Mouse (Mus musculus): Measurements from ENCODE around the gene BC035044. TPM values are rescaled to one million over a fixed set of nuclear protein-coding genes. Genes with fewer than 3 reads are reported as not detected.
A peak's percentile ranks its signal among the peaks of the same experiment; 100 is the strongest.

BC035044 gene
- polyA plus RNA-seq, 1 experiment from 2014 or later, result 0.60 TPM

DNA sequence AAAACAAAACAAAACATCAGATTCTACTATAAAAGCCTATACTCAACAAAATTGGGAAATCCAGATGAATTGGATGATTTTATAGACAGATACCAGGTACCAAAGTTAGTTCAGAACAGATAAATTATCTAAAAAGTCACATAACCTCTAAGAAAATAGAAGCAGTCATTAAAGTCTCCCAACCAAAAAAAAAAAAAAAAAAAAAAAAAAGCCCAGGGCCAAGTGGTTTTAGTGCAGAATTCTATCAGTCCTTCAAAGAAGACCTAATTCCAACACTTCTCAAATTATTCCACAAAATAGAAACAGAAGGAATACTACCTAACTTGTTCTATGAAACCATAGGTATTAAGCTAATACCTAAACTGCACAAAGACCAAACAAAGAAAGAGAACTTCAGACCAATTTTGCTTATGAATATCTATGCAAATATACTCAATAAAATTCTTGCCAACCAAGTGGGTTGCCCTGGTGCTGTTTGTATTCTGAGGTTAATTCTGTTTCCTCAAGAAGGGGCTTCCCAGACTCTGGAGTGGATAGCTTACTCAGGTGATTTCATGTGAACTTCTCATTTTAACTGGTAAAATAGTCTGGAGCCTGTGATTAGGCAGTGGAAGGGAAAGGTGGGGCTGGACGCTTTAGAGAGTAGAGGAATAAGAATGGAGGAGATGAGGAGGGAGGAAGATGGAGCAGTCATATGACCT lies 18.9 kb downstream of the BC035044 start:
- Histone ChIP-seq H3K36me3 (no peaks in the 10 kb centered on the region), H3K9me3 (0 out of 2 replicates have a peak, but pooled peaks cover 4% of the 10 kb centered on the region), H3K27me3 (replicated peaks) (no peaks in the 10 kb centered on the region), H3K9ac (no peak overlapping the region), H3K27ac (replicated peaks) (no peak overlapping the region), H3K4me1 (0 out of 2 replicates have a peak, but pooled peaks cover 4% of the 10 kb centered on the region), H3K4me3 (no peak overlapping the region), H3K4me2 (no peak overlapping the region)
- WGBS, result 74% methylated on average over 1 of the region's 1 CpGs
- no peak for ATAC-seq (ENCODE audit: extremely low read depth, insufficient number of reproducible peaks, low FRiP score, low TSS enrichment)

DNA sequence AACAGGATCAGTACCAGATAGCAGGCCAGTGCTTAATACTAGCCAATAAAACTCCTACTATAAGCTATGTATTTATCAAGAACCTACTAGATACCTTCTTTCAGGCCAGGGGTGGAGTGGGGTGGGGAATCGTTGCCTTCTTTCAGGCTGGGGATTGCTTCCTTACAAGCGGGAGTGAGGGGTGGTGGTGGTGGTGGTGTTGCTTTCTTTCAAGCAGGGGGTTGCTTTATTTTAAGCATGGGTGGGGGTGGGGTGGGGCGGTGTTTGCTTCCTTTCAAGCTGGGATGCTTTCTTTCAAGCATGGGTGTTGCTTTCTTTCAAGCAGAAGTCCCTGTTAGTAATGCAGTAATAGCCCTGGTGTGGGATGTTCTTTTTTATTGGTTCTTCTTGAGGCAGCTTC lies 22.1 kb downstream of the BC035044 start:
- WGBS, result 20% methylated on average over 3 of the region's 3 CpGs
- Histone ChIP-seq H3K27ac (replicated peaks) (no peak overlapping the region), H3K9me3 (no peaks in the 10 kb centered on the region), H3K4me1 (0 out of 2 replicates have a peak, but pooled peaks cover 4% of the 10 kb centered on the region), H3K4me2 (no peak overlapping the region), H3K4me3 (no peak overlapping the region), H3K36me3 (no peaks in the 10 kb centered on the region), H3K27me3 (replicated peaks) (no peaks in the 10 kb centered on the region), H3K9ac (no peak overlapping the region)
- no peak for ATAC-seq (ENCODE audit: extremely low read depth, insufficient number of reproducible peaks, low FRiP score, low TSS enrichment)

DNA sequence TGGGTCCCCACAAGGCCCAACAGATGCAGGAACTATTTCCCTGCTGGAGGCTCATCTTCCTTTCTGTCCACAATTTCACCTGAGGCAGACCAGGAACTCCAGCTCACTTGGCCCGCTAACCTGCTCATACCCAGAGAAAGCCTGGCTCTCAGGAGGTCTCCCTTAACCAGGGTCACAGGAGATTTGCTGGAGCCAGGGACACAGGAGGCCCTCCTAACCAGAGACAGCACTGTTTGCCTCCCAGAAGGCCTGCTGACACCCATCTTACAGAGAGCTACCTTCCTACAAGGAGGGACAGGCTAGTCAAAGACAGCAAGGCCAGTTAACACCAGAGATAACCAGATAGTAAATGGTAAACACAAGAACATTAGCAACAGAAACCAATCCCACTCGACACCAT lies 33.0 kb downstream of the BC035044 start:
- no peak for ATAC-seq (ENCODE audit: extremely low read depth, insufficient number of reproducible peaks, low FRiP score, low TSS enrichment)
- 66% methylated on average over 2 of the region's 2 CpGs for WGBS
- Histone ChIP-seq H3K4me1 (peaks cover 4% of the 10 kb centered on the region; the same call in 1 of the 2 replicates), H3K27ac (replicated peaks) (no peak overlapping the region), H3K9ac (no peak overlapping the region), H3K9me3 (no peaks in the 10 kb centered on the region), H3K4me2 (no peak overlapping the region), H3K27me3 (replicated peaks) (no peaks in the 10 kb centered on the region; the same call in 1 of the 2 replicates), H3K4me3 (no peak overlapping the region), H3K36me3 (no peaks in the 10 kb centered on the region)

DNA sequence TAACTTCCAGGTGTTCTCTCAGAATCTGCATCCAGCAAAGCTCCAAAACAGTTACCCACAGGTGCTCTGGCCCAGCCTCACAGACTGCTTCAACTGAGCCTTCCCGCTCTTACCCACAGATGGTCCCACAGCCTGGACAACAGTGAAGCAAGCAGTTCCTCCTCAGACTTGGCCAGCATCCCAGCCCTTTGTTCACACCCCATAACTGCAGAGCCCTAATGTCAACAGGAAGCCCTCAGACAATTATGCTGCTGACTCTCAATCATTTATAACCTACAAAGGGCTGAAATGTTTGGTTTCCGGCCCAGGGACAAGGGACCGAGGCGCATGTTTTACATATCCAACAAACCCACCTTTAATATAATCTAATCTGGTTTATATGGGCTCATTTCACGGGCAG lies 34.7 kb downstream of the BC035044 start:
- 44% methylated on average over 5 of the region's 5 CpGs for WGBS
- H3K4me3 ChIP-seq, result no peak overlapping the region
- H3K9me3 ChIP-seq, result no peaks in the 10 kb centered on the region
- ATAC-seq (ENCODE audit: extremely low read depth, insufficient number of reproducible peaks, low FRiP score, low TSS enrichment), result no peak
- H3K27me3 ChIP-seq (replicated peaks), result no peaks in the 10 kb centered on the region; the same call in 1 of the 2 replicates
- H3K4me2 ChIP-seq, result no peak overlapping the region
- 0 out of 2 replicates have a peak overlapping the region, but pooled peaks have one; percentile 16 for H3K27ac ChIP-seq (replicated peaks)
- H3K9ac ChIP-seq, result no peak overlapping the region
- H3K36me3 ChIP-seq, result no peaks in the 10 kb centered on the region
- peaks cover 8% of the 10 kb centered on the region for H3K4me1 ChIP-seq

GRCm38 (mm10) chr6:128855477-128855876 lies 35.4 kb downstream of the BC035044 start:
- no peaks in the 10 kb centered on the region; the same call in 1 of the 2 replicates for H3K27me3 ChIP-seq (replicated peaks)
- H3K4me3 ChIP-seq, result no peak overlapping the region
- ATAC-seq (ENCODE audit: extremely low read depth, insufficient number of reproducible peaks, low FRiP score, low TSS enrichment), result no peak
- whole genome bisulfite sequencing, result 73% methylated on average over 1 of the region's 1 CpGs
- no peak overlapping the region for H3K27ac ChIP-seq (replicated peaks)
- no peaks in the 10 kb centered on the region for H3K36me3 ChIP-seq
- no peak overlapping the region for H3K4me2 ChIP-seq
- H3K9ac ChIP-seq, result no peak overlapping the region
- no peaks in the 10 kb centered on the region for H3K9me3 ChIP-seq
- H3K4me1 ChIP-seq, result peaks cover 13% of the 10 kb centered on the region

DNA sequence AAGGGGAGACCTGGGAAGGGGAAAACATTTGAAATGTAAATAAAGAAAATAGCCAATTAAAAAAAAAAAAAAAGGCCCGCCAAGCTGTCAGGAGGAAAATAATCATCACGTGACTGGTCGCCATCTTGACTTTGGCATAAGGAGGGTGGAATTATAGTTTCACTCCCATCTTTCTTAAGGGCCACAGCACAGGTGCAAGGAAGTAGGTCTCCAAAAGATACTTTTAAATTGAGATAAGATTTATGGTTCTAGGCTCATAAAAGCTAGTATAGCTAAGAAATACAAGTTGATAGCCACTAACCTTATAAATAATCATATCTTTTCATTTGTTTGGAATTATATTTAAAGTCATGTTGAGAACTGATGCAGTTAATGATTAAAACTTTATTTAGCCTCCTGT lies 36.0 kb downstream of the BC035044 start:
- no peak overlapping the region for H3K9ac ChIP-seq
- no peaks in the 10 kb centered on the region for H3K9me3 ChIP-seq
- H3K36me3 ChIP-seq, result no peaks in the 10 kb centered on the region
- ATAC-seq (ENCODE audit: extremely low read depth, insufficient number of reproducible peaks, low FRiP score, low TSS enrichment), result no peak
- 89% methylated on average over 3 of the region's 3 CpGs for WGBS
- no peak overlapping the region for H3K4me3 ChIP-seq
- H3K4me2 ChIP-seq, result no peak overlapping the region
- H3K27ac ChIP-seq (replicated peaks), result no peak overlapping the region
- no peaks in the 10 kb centered on the region; the same call in 1 of the 2 replicates for H3K27me3 ChIP-seq (replicated peaks)
- H3K4me1 ChIP-seq, result peaks cover 17% of the 10 kb centered on the region

GRCm38 (mm10) chr6:128854024-128854820 lies 36.7 kb downstream of the BC035044 start:
- H3K4me2 ChIP-seq, result peak overlapping the region; percentile 2; the same call in 1 of the 2 replicates
- H3K4me3 ChIP-seq, result no peak overlapping the region
- no peaks in the 10 kb centered on the region for H3K9me3 ChIP-seq
- H3K27ac ChIP-seq (replicated peaks), result no peak overlapping the region
- 40% methylated on average over 12 of the region's 12 CpGs for WGBS
- no peaks in the 10 kb centered on the region for H3K36me3 ChIP-seq
- peak overlapping the region; percentile 17; the same call in 1 of the 2 replicates for H3K9ac ChIP-seq
- H3K4me1 ChIP-seq, result peaks cover 17% of the 10 kb centered on the region
- no peaks in the 10 kb centered on the region; the same call in 1 of the 2 replicates for H3K27me3 ChIP-seq (replicated peaks)
- ATAC-seq (ENCODE audit: extremely low read depth, insufficient number of reproducible peaks, low FRiP score, low TSS enrichment), result no peak

DNA sequence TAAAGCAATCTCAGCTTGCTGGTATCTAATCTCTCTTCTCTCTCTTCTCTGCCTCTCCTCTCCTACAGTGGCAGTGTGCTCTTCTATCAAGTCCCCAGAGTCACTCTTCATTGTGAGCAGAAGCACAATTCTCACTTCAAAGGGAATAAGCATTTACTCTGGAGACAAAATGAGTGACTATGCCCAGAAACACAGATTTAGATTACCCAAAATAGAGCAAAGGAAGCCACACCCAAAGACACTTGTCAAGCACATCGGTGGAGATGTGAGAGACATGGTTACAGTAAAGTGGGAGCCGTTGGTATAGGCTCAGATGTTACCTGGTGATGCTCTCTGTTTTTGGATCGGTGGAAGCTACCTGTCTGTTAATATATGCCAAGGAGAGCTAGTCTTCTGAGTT lies 38.2 kb downstream of the BC035044 start:
- no peaks in the 10 kb centered on the region for H3K36me3 ChIP-seq
- H3K27ac ChIP-seq (replicated peaks), result no peak overlapping the region
- 0 out of 2 replicates have a peak overlapping the region, but pooled peaks have one; percentile 3 for H3K9ac ChIP-seq
- H3K27me3 ChIP-seq (replicated peaks), result no peaks in the 10 kb centered on the region; the same call in 1 of the 2 replicates
- peaks cover 17% of the 10 kb centered on the region for H3K4me1 ChIP-seq
- H3K4me3 ChIP-seq, result no peak overlapping the region
- WGBS, result 58% methylated on average over 3 of the region's 3 CpGs
- H3K9me3 ChIP-seq, result no peaks in the 10 kb centered on the region
- no peak for ATAC-seq (ENCODE audit: extremely low read depth, insufficient number of reproducible peaks, low FRiP score, low TSS enrichment)
- H3K4me2 ChIP-seq, result no peak overlapping the region

DNA sequence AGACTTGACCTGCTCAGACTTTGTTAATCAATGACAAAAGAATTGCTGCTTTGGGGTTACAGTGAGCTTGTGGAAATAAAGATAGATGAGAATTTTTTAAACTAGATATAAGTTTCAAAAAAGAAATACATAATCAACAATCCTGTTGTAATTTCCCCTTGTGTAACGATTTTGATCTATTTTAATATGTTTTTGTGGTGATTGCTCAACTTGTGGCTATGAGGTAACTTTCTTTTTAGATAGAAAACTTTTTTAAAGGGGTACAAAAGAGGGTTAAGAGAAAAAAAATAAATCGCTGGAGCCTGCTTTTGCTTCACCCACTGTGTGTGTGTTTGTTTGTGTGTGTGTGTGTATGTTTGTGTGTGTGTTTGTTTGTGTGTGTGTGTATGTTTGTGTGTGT lies 39.8 kb downstream of the BC035044 start:
- Histone ChIP-seq H3K36me3 (no peaks in the 10 kb centered on the region), H3K27me3 (replicated peaks) (no peaks in the 10 kb centered on the region; the same call in 1 of the 2 replicates), H3K4me3 (no peak overlapping the region), H3K9ac (no peak overlapping the region), H3K4me1 (peaks cover 15% of the 10 kb centered on the region), H3K27ac (replicated peaks) (peak overlapping the region; percentile 34), H3K9me3 (no peaks in the 10 kb centered on the region), H3K4me2 (no peak overlapping the region)
- ATAC-seq (ENCODE audit: extremely low read depth, insufficient number of reproducible peaks, low FRiP score, low TSS enrichment), result no peak
- 80% methylated on average over 2 of the region's 2 CpGs for WGBS

DNA sequence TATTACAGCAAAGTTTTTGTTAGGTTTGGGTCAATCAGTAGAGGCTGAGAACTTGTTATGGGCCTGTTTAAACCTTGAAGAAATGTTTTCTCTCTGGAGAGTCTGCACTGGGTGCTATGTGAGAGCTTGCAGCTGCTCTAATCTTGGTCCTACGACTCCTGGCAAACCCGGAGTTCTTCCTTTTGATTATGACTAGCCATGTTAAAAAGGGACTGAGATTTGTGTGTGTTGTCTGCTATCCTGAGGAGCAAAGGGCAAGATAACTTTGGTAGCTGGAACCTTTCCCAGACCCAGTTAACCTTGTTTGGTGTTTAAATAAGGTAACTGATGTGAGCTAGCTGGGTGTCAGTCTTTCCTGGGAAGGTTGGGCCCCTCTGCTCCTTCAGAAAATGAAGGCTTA lies 40.3 kb downstream of the BC035044 start:
- no peak for ATAC-seq (ENCODE audit: extremely low read depth, insufficient number of reproducible peaks, low FRiP score, low TSS enrichment)
- H3K4me1 ChIP-seq, result peaks cover 14% of the 10 kb centered on the region
- H3K4me3 ChIP-seq, result no peak overlapping the region
- H3K27ac ChIP-seq (replicated peaks), result peak overlapping the region; percentile 34
- 14% methylated on average over 2 of the region's 2 CpGs for WGBS
- H3K9ac ChIP-seq, result no peak overlapping the region
- no peaks in the 10 kb centered on the region for H3K36me3 ChIP-seq
- H3K4me2 ChIP-seq, result no peak overlapping the region
- H3K9me3 ChIP-seq, result no peaks in the 10 kb centered on the region
- H3K27me3 ChIP-seq (replicated peaks), result no peaks in the 10 kb centered on the region; the same call in 1 of the 2 replicates

GRCm38 (mm10) chr6:128849902-128850301 lies 41.0 kb downstream of the BC035044 start:
- no peaks in the 10 kb centered on the region; the same call in 1 of the 2 replicates for H3K27me3 ChIP-seq (replicated peaks)
- H3K4me2 ChIP-seq, result no peak overlapping the region
- ATAC-seq (ENCODE audit: extremely low read depth, insufficient number of reproducible peaks, low FRiP score, low TSS enrichment), result no peak
- H3K4me1 ChIP-seq, result peaks cover 19% of the 10 kb centered on the region
- WGBS, result 48% methylated on average over 2 of the region's 2 CpGs
- H3K9me3 ChIP-seq, result no peaks in the 10 kb centered on the region
- no peak overlapping the region for H3K4me3 ChIP-seq
- no peaks in the 10 kb centered on the region for H3K36me3 ChIP-seq
- no peak overlapping the region for H3K27ac ChIP-seq (replicated peaks)
- H3K9ac ChIP-seq, result no peak overlapping the region
